Mouse (Mus musculus): ENCODE data around the gene Haus8.

GRCm38 (mm10) chr8:71291351-71291750, 18.6 kb upstream of the Haus8 start:
- TF ChIP-seq CTCF (IDR thresholded peaks at IDR 0.05) (no peak), EP300 (IDR thresholded peaks at IDR 0.05) (no peak)
